Mouse (Mus musculus) T-helper 2 cell (primary cell): ENCODE data around the gene Msto1.
"Not testable (repeated sequence)": the region's sequence is repeated elsewhere in the genome, so short reads cannot be mapped to it uniquely, and the experiment has no call there.

Experiments
- in situ Hi-C: fragments of 300-600 bp; cut with MboI, MseI; formaldehyde crosslinking; loops from one replicate; pipeline ENCODE4 v1.15.1; 2025; ENCODE audit warnings: high pct_unique_total_duplicates

Gene Msto1

DNA sequence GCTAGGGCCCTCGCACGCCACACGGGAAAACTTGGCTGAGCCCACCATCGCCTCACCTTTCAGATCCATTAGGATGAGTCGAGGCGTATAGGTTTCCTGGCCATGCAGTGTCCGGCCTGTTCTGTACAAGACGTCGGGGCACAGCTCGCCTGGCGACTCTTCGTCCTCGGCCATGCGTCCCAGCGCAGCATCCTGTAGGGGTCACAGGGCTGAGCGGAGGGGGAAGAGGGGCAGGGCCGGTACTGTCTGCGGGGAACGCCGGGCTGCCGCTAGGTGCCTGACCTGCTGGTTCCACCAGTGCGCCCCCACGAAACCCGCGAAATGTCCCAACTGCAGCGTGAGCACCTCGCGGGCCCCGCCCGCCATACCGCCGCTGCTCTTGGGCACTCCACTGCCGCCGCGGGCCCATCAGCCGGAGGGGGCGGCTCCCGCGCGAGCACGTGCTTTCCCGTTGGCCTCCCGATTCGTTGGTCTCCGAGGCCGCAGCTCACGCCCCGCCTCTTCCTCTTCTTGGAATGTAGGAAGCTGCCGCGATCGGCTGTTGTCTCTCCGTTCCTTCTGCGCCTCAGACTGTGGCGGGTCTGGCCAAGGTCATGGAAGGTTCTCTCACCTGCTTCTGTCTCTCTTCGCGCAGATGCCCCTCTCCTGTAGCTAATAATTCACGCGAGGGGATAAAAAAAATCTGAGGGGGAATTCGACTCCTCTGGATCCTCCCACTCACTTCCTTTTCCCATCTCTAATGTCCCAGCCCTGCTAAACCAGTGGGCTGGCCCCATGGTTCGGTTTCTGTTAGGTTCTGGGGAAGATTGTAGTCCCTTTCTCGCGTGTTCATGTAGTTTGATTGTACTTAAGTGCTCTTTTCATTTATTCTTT lies at the start of gene Msto1:
Msto1 (minus strand) TSS at position 489 of the 873 bp plus-strand sequence.
- in situ Hi-C loops: no loop called here

DNA sequence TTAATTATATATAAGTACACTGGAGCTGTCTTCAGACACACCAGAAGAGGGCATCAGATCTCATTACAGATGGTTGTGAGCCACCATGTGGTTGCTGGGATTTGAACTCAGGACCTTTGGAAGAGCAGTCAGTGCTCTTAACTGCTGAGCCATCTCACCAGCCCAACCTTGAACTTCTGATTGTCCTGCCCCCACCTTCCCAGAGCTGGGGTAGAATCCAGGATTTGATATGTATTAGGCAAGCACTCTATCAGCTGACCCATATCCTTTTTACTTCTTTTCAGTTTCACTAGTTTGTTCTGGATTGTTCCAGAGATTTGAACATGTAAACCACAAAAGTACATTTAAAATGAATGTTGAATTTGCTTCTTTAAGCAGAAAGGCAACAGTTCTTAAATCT lies 49.4 kb upstream of the Msto1 start:
- in situ Hi-C loops: not testable (repeated sequence)

DNA sequence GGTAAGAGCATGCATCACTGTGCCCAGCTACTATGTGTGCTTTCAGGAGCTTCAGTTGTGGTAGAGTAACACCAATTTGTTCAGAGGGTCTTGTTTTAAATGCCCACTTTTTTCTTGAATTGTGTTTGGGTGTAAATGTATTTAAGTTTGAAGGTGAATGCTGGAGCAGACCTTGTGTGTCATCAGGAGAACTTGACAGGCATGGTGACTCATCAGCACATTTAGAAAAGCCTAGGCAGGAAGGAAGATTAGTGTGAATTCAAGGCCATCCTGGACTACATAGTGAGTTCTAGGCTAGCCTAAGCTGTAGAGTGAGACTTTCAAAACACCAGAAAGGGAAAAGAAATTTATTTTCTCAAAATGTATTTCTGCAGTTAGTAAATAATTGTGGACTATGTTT lies 39.9 kb upstream of the Msto1 start:
- in situ Hi-C loops: no loop called here

DNA sequence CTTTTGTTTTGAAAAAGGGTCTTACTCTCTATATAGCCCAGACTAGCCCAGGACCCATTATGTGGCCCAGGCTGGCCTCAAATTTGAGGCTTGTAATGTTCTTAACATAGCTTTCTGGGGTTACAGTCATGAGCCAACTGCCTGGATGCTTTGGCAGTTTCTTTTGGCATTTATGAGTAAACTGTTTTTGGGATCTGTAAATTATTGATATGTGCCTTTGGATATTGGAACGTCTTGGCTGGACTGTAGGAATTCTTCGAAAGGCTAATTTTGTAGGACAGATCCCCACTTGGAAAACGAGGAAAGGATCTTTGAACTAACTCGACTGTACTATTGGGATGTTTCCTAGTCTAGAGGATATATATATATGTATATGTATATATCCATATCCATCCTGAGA lies 39.4 kb upstream of the Msto1 start:
- in situ Hi-C loops: no loop called here

DNA sequence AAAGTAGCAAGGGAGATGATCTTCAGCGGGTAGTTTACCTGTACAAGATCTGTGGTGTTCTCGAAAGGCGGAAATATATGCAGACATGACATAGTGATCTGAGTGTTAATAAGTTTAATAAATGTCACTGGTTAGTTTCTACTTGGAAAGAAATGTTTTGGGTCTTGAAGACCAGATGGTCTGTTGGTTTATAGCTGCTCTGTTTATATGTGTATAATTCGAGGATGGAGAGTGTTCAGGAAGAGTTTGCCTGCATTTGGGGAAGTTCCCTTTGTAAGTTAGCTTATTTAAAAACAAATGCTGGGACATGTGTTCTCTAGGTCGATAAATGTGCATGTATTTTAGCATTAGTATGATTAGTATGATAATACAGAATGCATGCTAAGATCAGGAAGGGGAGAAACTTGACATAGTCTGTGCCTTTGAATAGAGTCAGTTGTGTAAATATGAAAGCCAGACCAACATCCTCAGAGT lies 37.6 kb upstream of the Msto1 start:
- in situ Hi-C loops: no loop called here

DNA sequence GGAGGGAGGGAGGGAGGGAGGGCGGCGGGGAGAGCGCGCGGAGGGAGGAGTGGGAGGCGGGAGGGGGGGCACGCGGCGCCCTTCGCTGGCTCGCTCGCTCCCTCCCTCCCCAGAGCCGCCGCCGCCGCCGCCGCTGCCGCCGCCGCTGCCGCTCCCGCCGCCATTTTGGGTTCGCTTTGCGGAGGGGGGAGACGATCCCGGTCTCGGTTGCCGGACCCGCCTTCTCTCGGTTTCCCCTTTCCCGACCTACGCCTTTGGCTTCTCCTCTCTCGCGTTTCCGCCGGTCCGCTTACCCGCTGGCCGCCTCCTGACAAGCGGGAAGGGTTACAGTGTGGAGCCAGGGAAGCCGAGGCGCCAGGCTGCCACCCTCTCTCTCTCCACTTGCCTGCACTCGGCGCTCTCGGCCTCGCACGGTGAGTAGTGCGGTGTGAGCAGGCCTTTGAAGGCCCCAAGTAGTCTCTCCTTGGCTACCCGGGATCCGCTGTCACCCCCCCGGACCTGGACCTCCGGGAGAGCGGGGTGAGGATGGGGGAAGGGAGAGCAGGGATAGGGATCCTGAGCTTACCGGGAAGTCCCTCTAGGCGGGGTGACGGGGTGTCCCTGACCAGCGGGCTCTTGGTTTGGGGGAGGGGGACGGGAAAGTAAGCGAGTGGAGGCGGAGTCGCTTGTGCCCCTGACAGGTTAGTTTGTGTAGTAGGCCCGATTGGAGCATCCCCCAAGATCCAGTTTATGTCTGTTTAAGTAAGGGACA lies 37.0 kb upstream of the Msto1 start, which contains the start of the genes Ash1l and Dap3:
Ash1l (plus strand) TSS at position 47 of the 751 bp plus-strand sequence.
Dap3 (minus strand) TSS at position 606 of the 751 bp plus-strand sequence.
- in situ Hi-C loops: no loop called here

DNA sequence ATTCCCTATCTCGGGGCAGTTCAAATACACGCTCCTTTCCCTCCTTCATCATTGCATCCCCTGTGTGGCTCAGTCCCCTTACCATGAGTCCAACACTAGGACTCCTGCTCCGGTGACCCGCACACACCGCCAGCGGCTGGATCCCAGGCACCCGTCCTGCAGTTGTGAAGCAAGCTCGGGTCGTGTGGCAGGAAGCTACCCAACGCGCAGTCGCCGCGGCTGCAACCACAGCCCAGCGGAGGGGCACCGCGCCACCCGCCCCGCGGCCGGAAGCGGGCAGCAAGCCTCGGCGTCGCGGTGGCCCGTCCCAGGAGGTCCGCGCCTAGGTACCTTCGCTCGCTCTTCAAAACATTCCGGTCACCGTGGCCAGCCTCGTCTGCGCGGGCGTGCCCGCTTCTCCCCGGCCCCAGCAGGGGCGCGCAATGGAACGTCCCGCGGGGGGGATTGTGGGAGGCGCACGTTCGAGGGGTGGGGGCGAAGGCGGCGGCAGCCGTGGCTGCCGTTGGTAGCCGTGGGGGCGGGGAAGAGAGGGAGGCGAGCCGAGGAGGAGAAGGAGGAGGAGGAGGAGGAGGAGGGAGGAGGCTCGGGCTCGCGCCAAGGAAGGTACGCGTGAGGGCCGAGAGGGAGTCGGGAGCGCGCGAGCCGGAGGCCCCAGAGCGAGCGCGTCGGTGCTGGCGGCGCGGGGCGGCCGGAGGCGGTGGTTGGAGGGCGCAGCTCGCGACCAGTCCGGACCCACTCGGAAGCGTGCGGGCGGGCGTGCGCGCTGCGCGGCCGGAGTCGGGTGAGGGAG lies 36.2 kb upstream of the Msto1 start:
- in situ Hi-C loops: loop anchor here (10.0 kb wide), 1 partner anchor 805 kb away; the partner anchor contains the start of gene Mef2d

DNA sequence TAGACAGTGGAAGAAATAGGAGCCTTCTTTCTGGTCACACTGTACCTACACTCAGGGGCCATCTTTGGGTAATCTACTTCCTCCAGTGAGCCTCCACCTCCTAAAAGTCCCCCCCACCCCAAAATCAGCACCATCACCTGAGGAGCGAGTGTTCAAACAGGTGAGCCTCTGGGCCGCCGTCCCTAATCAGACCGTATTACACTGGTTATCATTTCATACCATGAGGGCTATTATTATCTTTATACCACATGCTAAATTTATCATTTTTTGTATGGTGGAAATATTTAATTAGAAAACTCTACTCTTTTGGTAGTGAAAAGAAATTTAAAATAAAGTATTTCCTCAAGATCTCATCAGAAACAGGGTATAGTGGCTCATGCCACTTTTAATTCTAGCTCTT lies 30.3 kb upstream of the Msto1 start:
- in situ Hi-C loops: loop anchor here (10.0 kb wide), 1 partner anchor 799 kb away; the partner anchor contains the start of gene Mef2d

DNA sequence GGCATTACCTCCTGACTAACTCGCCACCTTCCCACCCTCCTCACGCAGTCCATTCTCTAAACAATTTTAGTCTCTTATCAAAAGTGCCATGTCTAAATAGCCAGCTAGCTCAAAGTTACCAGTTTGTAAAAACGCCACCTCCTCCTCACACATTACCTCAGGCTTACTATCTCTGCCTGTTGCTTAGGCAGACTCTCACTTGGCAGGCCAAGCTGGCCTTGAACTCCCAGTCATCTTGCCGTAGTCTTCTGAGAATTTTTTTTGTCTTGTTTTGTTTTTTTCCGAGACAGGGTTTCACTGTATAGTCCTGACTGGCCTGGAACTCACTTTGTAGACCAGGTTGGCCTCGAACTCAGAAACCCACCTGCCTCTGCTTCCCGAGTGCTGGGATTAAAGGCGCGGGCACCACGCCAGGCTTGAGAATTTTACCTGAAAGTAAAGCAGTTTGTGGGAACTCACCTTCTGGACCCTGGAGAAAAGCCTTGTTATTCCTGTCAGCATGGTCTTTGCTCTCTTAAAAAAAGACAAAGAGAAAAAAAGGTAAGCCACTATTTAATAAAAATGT lies 28.6 kb upstream of the Msto1 start:
- in situ Hi-C loops: loop anchor here (10.0 kb wide), 1 partner anchor 798 kb away; the partner anchor contains the start of gene Mef2d

DNA sequence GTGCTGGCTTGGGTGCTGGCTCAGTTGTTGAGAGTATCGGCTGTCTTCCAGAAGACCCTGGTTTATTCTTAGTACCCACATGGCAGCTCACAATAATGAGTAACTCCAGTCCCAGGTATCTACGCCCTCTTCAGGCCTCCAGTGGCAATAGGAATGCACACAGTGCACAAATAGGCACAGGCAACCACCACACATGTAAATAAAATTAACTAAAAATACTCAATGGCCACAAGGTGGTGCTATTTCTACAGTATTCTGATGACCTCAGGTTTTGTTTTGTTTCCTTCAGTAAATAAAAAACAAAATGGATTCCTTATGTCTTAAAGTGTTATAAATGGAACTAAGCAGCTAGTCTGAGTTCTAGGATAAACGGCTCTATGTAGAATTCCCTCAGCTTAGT lies 25.9 kb upstream of the Msto1 start:
- in situ Hi-C loops: loop anchor here (10.0 kb wide), 1 partner anchor 795 kb away; the partner anchor contains the start of gene Mef2d

DNA sequence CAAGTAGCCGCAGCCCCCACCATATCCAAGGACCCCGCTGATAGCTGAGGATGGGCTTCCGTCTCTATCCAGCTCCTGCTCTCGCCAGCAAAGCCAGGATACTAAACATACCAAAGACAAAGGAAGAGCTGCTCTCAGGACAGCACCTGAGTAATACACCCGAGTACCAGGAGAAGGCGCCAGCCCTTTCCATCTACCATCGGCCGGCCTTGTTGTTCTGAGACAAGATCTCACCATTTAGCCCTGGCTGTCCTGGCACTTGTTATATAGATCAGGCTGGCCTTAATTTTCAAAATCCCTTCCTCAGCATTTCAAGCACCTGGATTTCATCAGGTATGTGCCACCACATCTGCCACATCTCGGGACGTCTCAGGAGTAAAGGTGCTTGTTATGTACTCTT lies 25.3 kb upstream of the Msto1 start:
- in situ Hi-C loops: no loop called here

DNA sequence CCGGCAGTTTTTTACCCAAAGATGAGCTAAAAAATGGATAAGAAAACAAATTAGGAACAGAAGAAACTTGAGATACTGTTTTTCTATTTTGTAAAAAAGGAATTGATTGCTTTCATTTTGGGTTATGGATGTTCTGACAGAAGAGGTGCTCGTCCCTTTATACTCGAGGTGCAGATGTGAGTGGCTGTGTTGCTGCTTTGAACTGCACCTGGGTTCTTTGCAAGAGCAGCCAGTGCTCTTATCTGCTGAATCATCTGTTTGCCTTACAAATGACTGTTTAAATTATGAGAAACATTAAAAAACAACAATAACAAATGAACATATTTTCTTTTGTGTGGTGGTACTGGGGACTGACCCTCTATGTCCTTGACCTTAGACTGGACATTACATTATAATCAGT lies 15.7 kb upstream of the Msto1 start:
- in situ Hi-C loops: no loop called here

DNA sequence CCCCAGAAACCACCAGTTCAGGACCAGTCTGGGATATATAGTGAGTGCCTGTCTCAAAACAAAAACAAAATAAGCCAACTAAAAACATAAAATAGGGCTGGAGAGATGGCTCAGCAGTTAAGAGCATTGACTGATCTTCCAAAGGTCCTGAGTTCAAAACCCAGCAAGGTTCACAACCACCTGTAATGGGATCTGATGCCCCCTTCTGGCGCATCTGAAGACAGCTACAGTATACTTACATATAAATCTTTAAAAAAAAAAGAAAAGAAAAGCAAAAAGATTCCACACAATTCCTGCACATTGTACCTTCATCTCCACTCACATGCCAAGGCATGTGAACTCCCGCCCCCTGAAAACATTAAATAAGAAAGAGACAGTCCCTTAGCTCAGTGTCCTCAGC lies 11.9 kb upstream of the Msto1 start:
- in situ Hi-C loops: no loop called here

DNA sequence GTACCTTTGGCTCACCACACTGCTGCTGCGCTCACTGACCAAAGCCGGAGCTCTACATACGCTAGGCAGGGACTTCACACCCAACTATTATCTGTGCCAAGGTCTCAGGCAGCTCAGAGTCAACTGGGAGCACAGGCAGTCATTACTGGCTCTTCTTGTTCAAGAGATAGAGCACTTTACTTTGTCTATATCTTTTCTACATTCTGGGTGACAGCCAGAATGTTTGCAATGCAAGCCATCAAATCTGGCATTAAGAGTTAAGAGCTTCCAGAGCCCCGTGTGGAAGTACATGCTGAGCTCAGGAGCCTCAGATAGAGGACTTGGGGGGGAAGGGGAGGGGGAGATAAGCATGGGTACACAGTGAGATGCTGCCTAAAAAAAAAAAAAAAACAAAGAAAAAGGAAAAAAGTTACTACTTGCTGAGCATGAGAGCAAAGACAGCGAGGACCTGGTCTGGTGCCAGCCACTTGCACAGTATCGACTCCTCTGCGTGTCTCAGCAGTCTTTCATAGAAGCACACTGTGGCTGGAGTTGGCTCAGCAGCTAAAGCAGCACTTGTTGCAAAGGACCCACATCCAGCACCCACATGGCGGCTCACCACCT lies 10.3 kb upstream of the Msto1 start:
- in situ Hi-C loops: no loop called here

DNA sequence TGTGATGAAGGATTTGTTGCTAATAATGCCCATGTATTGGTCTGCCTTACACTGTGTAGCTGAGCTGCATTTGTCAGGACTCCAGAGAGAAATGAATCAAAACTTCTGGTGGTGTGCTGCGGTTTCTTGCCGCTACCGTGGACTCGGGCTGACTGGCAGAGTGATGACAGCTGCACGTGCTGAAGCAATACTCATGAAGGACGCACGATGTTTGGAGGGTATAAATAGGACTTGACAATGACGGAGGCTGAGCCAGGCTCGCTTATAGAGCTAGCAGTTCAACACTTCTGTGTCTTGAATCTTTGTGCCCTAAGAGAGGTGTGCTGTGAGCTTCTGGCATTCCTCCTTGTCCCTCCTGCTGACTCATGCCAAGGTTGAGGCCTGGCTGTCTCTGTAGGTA lies 7.6 kb upstream of the Msto1 start:
- in situ Hi-C loops: no loop called here

DNA sequence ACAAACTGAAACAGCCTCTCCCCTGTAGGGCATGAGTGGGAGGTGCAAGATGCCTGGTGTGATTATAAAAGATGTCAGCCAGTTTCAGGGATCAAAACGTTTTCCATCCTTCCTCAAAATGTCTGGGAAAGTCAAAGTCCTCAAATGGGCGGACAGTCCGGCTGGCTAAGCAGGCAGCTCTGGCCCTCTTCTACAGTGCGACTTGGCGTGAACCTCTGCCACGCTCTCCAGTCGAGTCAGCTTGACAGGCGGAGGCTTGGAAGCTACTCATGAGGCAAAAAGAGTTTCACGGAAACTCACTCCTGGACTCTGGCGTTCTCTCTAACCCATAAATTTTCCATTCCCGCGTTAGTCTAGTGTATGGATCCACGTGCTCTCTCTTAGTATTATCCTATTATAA lies 5.2 kb upstream of the Msto1 start:
- in situ Hi-C loops: no loop called here

DNA sequence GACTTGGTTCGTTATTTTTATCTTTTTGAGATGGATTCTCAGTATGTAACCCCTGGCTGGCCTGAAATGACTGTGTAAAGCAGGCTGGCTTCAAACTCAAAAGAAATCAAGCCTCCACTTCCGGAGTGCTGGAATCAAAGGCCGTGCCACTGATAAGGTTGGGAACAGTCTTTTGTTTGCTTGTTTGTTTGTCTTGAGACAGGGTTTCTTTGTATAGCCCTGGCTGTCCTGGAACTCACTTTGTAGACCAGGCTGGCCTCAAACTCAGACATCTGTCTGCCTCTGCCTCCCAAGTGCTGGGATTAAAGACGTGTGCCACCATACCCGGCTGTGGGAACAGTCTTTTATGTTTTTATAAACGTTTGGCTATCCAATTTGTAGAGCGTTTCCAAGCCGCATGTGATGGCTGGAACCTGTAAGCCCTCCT lies 598 bp upstream of the Msto1 start:
- in situ Hi-C loops: no loop called here

DNA sequence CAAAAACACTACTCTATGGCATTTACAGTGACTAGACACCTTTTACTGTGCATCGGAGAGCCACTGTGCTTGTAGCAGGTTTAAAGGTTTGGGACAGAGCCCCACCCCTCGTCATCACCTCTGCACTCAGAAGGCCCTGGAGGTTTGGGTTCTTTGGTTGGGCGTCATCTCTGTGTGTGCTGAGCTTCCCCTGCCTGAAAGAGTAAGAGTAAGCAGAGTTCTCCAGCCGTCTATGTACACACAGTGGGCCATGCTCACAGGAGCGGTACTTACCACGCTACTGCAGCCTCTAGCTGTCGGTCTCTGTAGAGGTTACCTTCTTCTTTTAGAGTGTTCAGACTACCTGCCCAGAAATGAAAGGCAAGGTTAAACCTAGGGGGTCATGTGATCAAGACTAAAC lies 1.2 kb downstream of the Msto1 start:
- in situ Hi-C loops: no loop called here

DNA sequence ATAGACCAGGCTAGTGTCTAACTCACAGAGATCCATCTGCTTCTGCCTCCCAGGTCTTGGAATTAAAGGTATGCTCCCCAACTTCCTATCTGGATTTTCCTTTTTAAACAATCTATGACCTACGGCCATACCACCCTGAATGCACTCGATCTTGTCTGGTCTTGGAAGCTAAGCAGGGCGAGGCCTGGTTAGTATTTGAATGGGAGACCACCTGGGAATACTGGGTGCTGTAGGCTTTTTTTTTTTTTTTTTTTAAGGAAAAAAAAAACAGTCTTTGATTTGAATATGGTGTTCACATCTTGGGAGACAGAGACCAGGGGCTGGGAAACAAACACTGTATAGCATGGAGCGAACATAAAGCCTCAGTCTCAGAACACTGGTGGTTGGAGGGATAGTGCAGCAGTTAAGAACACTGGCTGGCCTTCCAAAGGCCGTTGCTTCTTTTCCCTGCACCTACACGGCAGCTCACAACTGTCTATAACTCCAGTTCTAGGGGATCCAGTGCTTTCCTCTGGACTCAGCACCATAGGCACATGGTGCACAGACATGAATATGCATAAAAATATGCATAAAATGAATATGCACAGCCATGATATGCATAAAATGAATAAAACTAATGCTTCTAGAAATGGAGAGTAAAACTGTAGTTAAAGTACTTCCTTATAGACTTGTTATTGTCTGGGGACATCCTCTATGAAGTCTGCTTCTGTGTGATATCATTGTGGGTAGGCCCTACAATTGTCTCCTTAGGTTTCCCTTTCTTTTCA lies 7.2 kb downstream of the Msto1 start:
- in situ Hi-C loops: no loop called here

DNA sequence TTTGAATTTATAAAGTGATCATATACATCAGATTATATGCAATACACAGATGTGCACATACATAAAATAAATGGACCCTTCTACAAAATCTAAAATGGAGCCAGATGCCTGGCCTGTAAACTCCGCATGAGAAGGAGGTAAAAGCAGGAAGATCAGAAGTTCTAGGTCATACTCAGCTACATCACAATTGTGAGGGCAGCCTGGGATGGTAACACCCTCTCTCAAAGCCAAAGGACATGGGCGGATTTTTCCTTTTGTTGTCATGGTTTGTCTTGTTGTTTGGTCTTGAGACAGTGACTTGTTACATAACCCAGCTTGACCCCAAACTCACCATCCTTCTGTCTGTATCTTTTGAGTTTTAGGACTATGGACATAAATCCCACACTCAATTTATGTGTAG lies 8.1 kb downstream of the Msto1 start:
- in situ Hi-C loops: no loop called here
